Mouse (Mus musculus) myocyte (in vitro differentiated cells): Measurements from ENCODE around the gene Hmcn2. TPM values are rescaled to one million over a fixed set of nuclear protein-coding genes. Genes with fewer than 3 reads are reported as not detected.
A peak's percentile ranks its signal among the peaks of the same experiment; 100 is the strongest.

Experiments used
- H3K27me3 ChIP-seq: one replicate; pipeline ENCODE4 v1.6.1; 2011; ENCODE audit not compliant: control insufficient read depth, insufficient read depth, insufficient read length
- H3K36me3 ChIP-seq: one replicate; pipeline ENCODE4 v1.6.1; 2011; ENCODE audit not compliant: control insufficient read depth, insufficient read depth
- H3K4me2 ChIP-seq: one replicate; pipeline ENCODE4 v1.6.1; 2011; ENCODE audit warnings: low read depth, control low read depth
- H3K4me3 ChIP-seq: one replicate; pipeline ENCODE4 v1.5.1; 2011; ENCODE audit warnings: mild to moderate bottlenecking, control low read depth, moderate library complexity
- H3K79me2 ChIP-seq: one replicate; pipeline ENCODE4 v1.6.1; 2011; ENCODE audit not compliant: control insufficient read depth, insufficient read depth
- H3ac ChIP-seq: one replicate; pipeline ENCODE4 v1.6.1; 2011; ENCODE audit not compliant: control insufficient read depth, insufficient read length
- CEBPB ChIP-seq: IDR thresholded peaks from 2 replicates; pipeline ENCODE4 v1.6.1; 2011; ENCODE audit warnings: mild to moderate bottlenecking, moderate library complexity; ENCODE audit not compliant: poor library complexity, insufficient read depth, severe bottlenecking
- E2F4 ChIP-seq: IDR thresholded peaks from one replicate; pipeline ENCODE4 v1.6.1; 2011; ENCODE audit warnings: mild to moderate bottlenecking, control low read depth, moderate library complexity; ENCODE audit not compliant: insufficient read depth
- MAX ChIP-seq: IDR thresholded peaks from one replicate; pipeline ENCODE4 v1.6.1; 2011; ENCODE audit warnings: low read depth, mild to moderate bottlenecking, control low read depth
- MYOD1 ChIP-seq, 3 experiments: IDR thresholded peaks; one replicate each; pipeline ENCODE4 v1.6.1; 2011; ENCODE audit warnings: control low read depth in 2 of 3, low read depth in 2 of 3, mild to moderate bottlenecking in 2 of 3, moderate library complexity in 1 of 3; ENCODE audit not compliant: insufficient read length in 2 of 3, control insufficient read depth in 1 of 3
- MYOG ChIP-seq, 3 experiments: IDR thresholded peaks; one replicate each; pipeline ENCODE4 v1.6.1; 2011; ENCODE audit warnings: control low read depth in 2 of 3, low read depth in 2 of 3, mild to moderate bottlenecking in 2 of 3; ENCODE audit not compliant: insufficient read length in 2 of 3, control insufficient read depth in 1 of 3, insufficient read depth in 1 of 3
- POLR2A ChIP-seq: IDR thresholded peaks from one replicate; pipeline ENCODE4 v1.6.1; 2011; ENCODE audit warnings: low read depth, mild to moderate bottlenecking, control low read depth, moderate library complexity; ENCODE audit not compliant: insufficient read length
- POLR2AphosphoS2 ChIP-seq: IDR thresholded peaks from one replicate; pipeline ENCODE4 v1.6.1; 2011; ENCODE audit warnings: low read depth, control low read depth; ENCODE audit not compliant: insufficient read length
- REST ChIP-seq: IDR thresholded peaks from one replicate; pipeline ENCODE4 v1.6.1; 2011; ENCODE audit warnings: mild to moderate bottlenecking, control low read depth, moderate library complexity; ENCODE audit not compliant: insufficient read depth, insufficient read length
- SRF ChIP-seq: IDR thresholded peaks from one replicate; pipeline ENCODE4 v1.6.1; 2011; ENCODE audit warnings: low read depth; ENCODE audit not compliant: control insufficient read depth, insufficient read length
- TCF12 ChIP-seq: IDR thresholded peaks from one replicate; pipeline ENCODE4 v1.6.1; 2011; ENCODE audit warnings: mild to moderate bottlenecking, control low read depth; ENCODE audit not compliant: poor library complexity, insufficient read depth, severe bottlenecking
- TCF3 ChIP-seq: IDR thresholded peaks from one replicate; pipeline ENCODE4 v1.6.1; 2011; ENCODE audit warnings: low read depth, control low read depth; ENCODE audit not compliant: insufficient read length
- USF1 ChIP-seq: IDR thresholded peaks from one replicate; pipeline ENCODE4 v1.6.1; 2011; ENCODE audit warnings: low read depth, mild to moderate bottlenecking, control low read depth, moderate library complexity
- polyA plus RNA-seq: library from polyadenylated mRNA; unstranded; fragments of >200 nt; fragmentation: generic; extraction: Trizol; gene quantifications from one replicate; pipeline ENCODE4 v1.2.1, GENCODE M21; 2012; ENCODE audit warnings: missing spikeins

Hmcn2 gene
- polyA plus RNA-seq, 1 experiment: 2.6 TPM

GRCm38 (mm10) chr2:31495046-31495476 is 180.8 kb downstream of the Hmcn2 start:
- no peak overlapping the region for H3K4me2 ChIP-seq
- H3K27me3 ChIP-seq: no peaks in the 10 kb centered on the region
- no peaks in the 10 kb centered on the region for H3K36me3 ChIP-seq
- no peaks in the 10 kb centered on the region for H3K79me2 ChIP-seq
- TF ChIP-seq E2F4: no peak
- no peak for TF ChIP-seq SRF
- no peak for TF ChIP-seq MYOD1 (IDR thresholded peaks at IDR 0.05; ENCODE audit: control insufficient read depth in 1 of 3, insufficient read length in 2 of 3, low read depth in 2 of 3)
- no peak for TF ChIP-seq TCF3
- no peak for TF ChIP-seq TCF12
- TF ChIP-seq MYOG (IDR thresholded peaks at IDR 0.05; ENCODE audit: control insufficient read depth in 1 of 3, insufficient read depth in 1 of 3, insufficient read length in 2 of 3, low read depth in 2 of 3): no peak
- no peak for TF ChIP-seq REST
- TF ChIP-seq USF1: no peak
- TF ChIP-seq MAX: no peak
- no peak for TF ChIP-seq CEBPB
- TF ChIP-seq POLR2A: no peak
- no peak for TF ChIP-seq POLR2AphosphoS2
- no peak overlapping the region for H3ac ChIP-seq
- no peak overlapping the region for H3K4me3 ChIP-seq

- Histone ChIP-seq H3ac (no peak overlapping the region), H3K4me2 (no peak overlapping the region), H3K4me3 (no peak overlapping the region), H3K79me2 (no peaks in the 10 kb centered on the region), H3K27me3 (no peaks in the 10 kb centered on the region), H3K36me3 (no peaks in the 10 kb centered on the region)
- no peak for TF ChIP-seq TCF12
- no peak for TF ChIP-seq REST
- TF ChIP-seq CEBPB: no peak
- TF ChIP-seq POLR2AphosphoS2: no peak
- TF ChIP-seq SRF: no peak
- no peak for TF ChIP-seq MAX
- TF ChIP-seq MYOG (IDR thresholded peaks at IDR 0.05; ENCODE audit: control insufficient read depth in 1 of 3, insufficient read depth in 1 of 3, insufficient read length in 2 of 3, low read depth in 2 of 3): no peak
- TF ChIP-seq USF1: no peak
- no peak for TF ChIP-seq TCF3
- TF ChIP-seq MYOD1 (IDR thresholded peaks at IDR 0.05; ENCODE audit: control insufficient read depth in 1 of 3, insufficient read length in 2 of 3, low read depth in 2 of 3): no peak
Observed at GRCm38 (mm10) chr2:31496141-31496540, 181.9 kb downstream of the Hmcn2 start.

- no peak overlapping the region for H3K4me3 ChIP-seq
- no peak overlapping the region for H3K4me2 ChIP-seq
- H3K27me3 ChIP-seq: no peaks in the 10 kb centered on the region
- H3K79me2 ChIP-seq: no peaks in the 10 kb centered on the region
- no peak for TF ChIP-seq TCF12
- no peak for TF ChIP-seq REST
- TF ChIP-seq SRF: no peak
- TF ChIP-seq E2F4: no peak
- TF ChIP-seq POLR2A: no peak
- no peak for TF ChIP-seq USF1
- no peak for TF ChIP-seq POLR2AphosphoS2
- peak in 2 of 3 experiments; percentile 63 to 72 for TF ChIP-seq MYOD1 (IDR thresholded peaks at IDR 0.05; ENCODE audit: control insufficient read depth in 1 of 3, insufficient read length in 2 of 3, low read depth in 2 of 3)
- TF ChIP-seq MAX: no peak
- TF ChIP-seq CEBPB: no peak
- no peak for TF ChIP-seq TCF3
- peak in 2 of 3 experiments; percentile 46 to 74 for TF ChIP-seq MYOG (IDR thresholded peaks at IDR 0.05; ENCODE audit: control insufficient read depth in 1 of 3, insufficient read depth in 1 of 3, insufficient read length in 2 of 3, low read depth in 2 of 3)
- no peaks in the 10 kb centered on the region for H3K36me3 ChIP-seq
- H3ac ChIP-seq: no peak overlapping the region
Observed at GRCm38 (mm10) chr2:31497113-31497512, 182.9 kb downstream of the Hmcn2 start.

GRCm38 (mm10) chr2:31497635-31498034 is 183.4 kb downstream of the Hmcn2 start:
- Histone ChIP-seq H3K4me3 (no peak overlapping the region), H3K27me3 (no peaks in the 10 kb centered on the region), H3K4me2 (no peak overlapping the region), H3K79me2 (no peaks in the 10 kb centered on the region), H3K36me3 (no peaks in the 10 kb centered on the region), H3ac (no peak overlapping the region)
- TF ChIP-seq TCF3 (no peak), MYOD1 (IDR thresholded peaks at IDR 0.05; ENCODE audit: control insufficient read depth in 1 of 3, insufficient read length in 2 of 3, low read depth in 2 of 3) (no peak), MYOG (IDR thresholded peaks at IDR 0.05; ENCODE audit: control insufficient read depth in 1 of 3, insufficient read depth in 1 of 3, insufficient read length in 2 of 3, low read depth in 2 of 3) (no peak), SRF (no peak), CEBPB (no peak), E2F4 (no peak), MAX (no peak), USF1 (no peak), POLR2AphosphoS2 (no peak), TCF12 (no peak), POLR2A (no peak), REST (no peak)
